Mouse (Mus musculus) stomach, postnatal 0 days (tissue): ENCODE results near the gene Hivep2.

Experiments used
- CTCF ChIP-seq: IDR thresholded peaks from 2 replicates; pipeline ENCODE4 v1.5.1; 2016; ENCODE audit warnings: antibody characterized with exemption, low read depth, mild to moderate bottlenecking, moderate library complexity
- EP300 ChIP-seq: optimal IDR thresholded peaks from 2 replicates; pipeline ENCODE3; 2016; ENCODE audit warnings: antibody characterized with exemption

DNA sequence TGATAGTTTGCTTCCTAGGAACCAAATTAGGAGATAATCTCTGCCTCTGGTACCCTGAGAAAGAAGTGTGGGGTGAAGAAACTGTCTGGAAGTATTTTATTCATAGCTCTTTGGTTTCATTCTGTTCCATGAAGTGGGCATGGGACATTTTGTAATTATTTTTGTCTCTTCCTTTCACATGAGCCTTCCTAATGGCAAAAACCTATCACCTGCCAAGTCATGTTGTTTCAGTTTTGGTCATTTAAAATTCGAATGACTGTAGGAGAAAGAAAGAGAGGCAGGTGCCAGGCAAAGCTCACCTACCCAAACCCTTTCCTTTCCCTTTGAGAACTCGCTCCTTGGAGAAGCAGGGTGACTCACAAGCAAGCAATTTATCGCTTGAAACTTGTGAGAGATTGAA is 53.3 kb downstream of the Hivep2 start:
- TF ChIP-seq CTCF (no peak), EP300 (no peak)
